Mouse (Mus musculus): ENCODE measurements around the gene Atf1. TPM values are rescaled to one million over a fixed set of nuclear protein-coding genes. Genes with fewer than 3 reads are reported as not detected.
A peak's percentile ranks its signal among the peaks of the same experiment; 100 is the strongest.
"Not testable (repeated sequence)": the region's sequence is repeated elsewhere in the genome, so short reads cannot be mapped to it uniquely, and the experiment has no call there.

Atf1 gene
- polyA plus RNA-seq, 1 experiment from 2014 or later: 36.0 TPM

- WGBS: 4% methylated on average over 24 of the region's 30 CpGs
- Histone ChIP-seq H3K4me1 (peaks cover 6% of the 10 kb centered on the region; the same call in 1 of the 2 replicates), H3K9me3 (no peaks in the 10 kb centered on the region), H3K36me3 (no peaks in the 10 kb centered on the region), H3K27ac (peak within 1 kb of the TSS; percentile 86), H3K27me3 (ENCODE audit: insufficient read depth, poor library complexity, severe bottlenecking) (peaks cover 8% of the 10 kb centered on the region; the same call in 1 of the 2 replicates), H3K4me3 (peak within 1 kb of the TSS; percentile 63)
- DNase-seq (ENCODE audit: low spot score): no peak
Observed at GRCm38 (mm10) chr15:100304019-100304991, 76.7 kb downstream of the Atf1 start, which contains the start of gene Mettl7a1. Gene Mettl7a1, plus strand, starts transcription at chr15:100304140.

GRCm38 (mm10) chr15:100306201-100306600 is 78.6 kb downstream of the Atf1 start:
- Histone ChIP-seq H3K4me3 (no peak overlapping the region), H3K4me1 (no peaks in the 10 kb centered on the region; the same call in 1 of the 2 replicates), H3K27me3 (ENCODE audit: insufficient read depth, poor library complexity, severe bottlenecking) (no peaks in the 10 kb centered on the region), H3K27ac (no peak overlapping the region), H3K36me3 (no peaks in the 10 kb centered on the region), H3K9me3 (no peaks in the 10 kb centered on the region)
- 72% methylated on average over 2 of the region's 2 CpGs for WGBS
- DNase-seq (ENCODE audit: low spot score): no peak

- not testable (repeated sequence) for H3K4me1 ChIP-seq; H3K36me3 ChIP-seq; H3K27ac ChIP-seq; H3K9me3 ChIP-seq; H3K27me3 ChIP-seq (ENCODE audit: insufficient read depth, poor library complexity, severe bottlenecking); H3K4me3 ChIP-seq; DNase-seq (ENCODE audit: low spot score)
- WGBS: 50% methylated on average over 11 of the region's 11 CpGs
Observed at GRCm38 (mm10) chr15:100307438-100308096, 79.9 kb downstream of the Atf1 start.

Other genes starting within 250 kb of the Atf1 start
- 12.2 and 14.0 TPM in 2 replicates for gene Dip2b, start 189.2 kb upstream of the Atf1 start, polyA plus RNA-seq (2016; fragmentation: Nextera tagmentation; extraction: Ambion mirVana)
- not detected in 2 replicates for gene Tmprss12, start 53.0 kb downstream of the Atf1 start, polyA plus RNA-seq (2016; fragmentation: Nextera tagmentation; extraction: Ambion mirVana)
- gene Mettl7a1, start 76.3 kb downstream of the Atf1 start, polyA plus RNA-seq (2016; fragmentation: Nextera tagmentation; extraction: Ambion mirVana): 3.0 and 3.6 TPM in 2 replicates
- not detected in 2 replicates for gene Mettl7a3, start 107.1 kb downstream of the Atf1 start, polyA plus RNA-seq (2016; fragmentation: Nextera tagmentation; extraction: Ambion mirVana)
- 0.33 TPM in 1 of 2 replicates, not detected in the other for gene Methig1, start 125.3 kb downstream of the Atf1 start, polyA plus RNA-seq (2016; fragmentation: Nextera tagmentation; extraction: Ambion mirVana)
- not detected in 2 replicates for gene Mettl7a2, start 125.4 kb downstream of the Atf1 start, polyA plus RNA-seq (2016; fragmentation: Nextera tagmentation; extraction: Ambion mirVana)
- not detected in 2 replicates for gene Higd1c, start 136.7 kb downstream of the Atf1 start, polyA plus RNA-seq (2016; fragmentation: Nextera tagmentation; extraction: Ambion mirVana)
- not detected in 2 replicates for gene Gm5475, start 194.3 kb downstream of the Atf1 start, polyA plus RNA-seq (2016; fragmentation: Nextera tagmentation; extraction: Ambion mirVana)
- 20.4 and 24.5 TPM in 2 replicates for gene Slc11a2, start 197.3 kb downstream of the Atf1 start, polyA plus RNA-seq (2016; fragmentation: Nextera tagmentation; extraction: Ambion mirVana)
- gene Letmd1, start 241.2 kb downstream of the Atf1 start, polyA plus RNA-seq (2016; fragmentation: Nextera tagmentation; extraction: Ambion mirVana): 21.1 and 27.9 TPM in 2 replicates

All from heart, embryonic 10.5 days (tissue).